Mouse (Mus musculus): ENCODE data around the gene Tsc2. TPM values are rescaled to one million over a fixed set of nuclear protein-coding genes. Genes with fewer than 3 reads are reported as not detected.

Gene Tsc2
- polyA plus RNA-seq, 1 experiment from 2014 or later = 54.0 TPM

Small RNA genes lying within 50 kb of the gene (microRNA-seq; reads per million reads assigned to microRNA genes)
- gene Gm24589 = not detected

Other genes with a start within 250 kb of the Tsc2 start
- gene Rnps1, start 218.1 kb downstream of the Tsc2 start, polyA plus RNA-seq (2015; fragmentation: Nextera tagmentation; extraction: Ambion mirVana) = 244 and 255 TPM in 2 replicates
- 68.2 and 69.0 TPM in 2 replicates for gene Eci1, start 206.0 kb downstream of the Tsc2 start, polyA plus RNA-seq (2015; fragmentation: Nextera tagmentation; extraction: Ambion mirVana)
- gene Dnase1l2, start 189.5 kb downstream of the Tsc2 start, polyA plus RNA-seq (2015; fragmentation: Nextera tagmentation; extraction: Ambion mirVana) = 13.3 and 16.6 TPM in 2 replicates
- 36.3 and 37.5 TPM in 2 replicates for gene E4f1, start 162.3 kb downstream of the Tsc2 start, polyA plus RNA-seq (2015; fragmentation: Nextera tagmentation; extraction: Ambion mirVana)
- 47.9 and 51.1 TPM in 2 replicates for gene Pgp, start 162.2 kb downstream of the Tsc2 start, polyA plus RNA-seq (2015; fragmentation: Nextera tagmentation; extraction: Ambion mirVana)
- not detected in 2 replicates for gene Bricd5, start 158.7 kb downstream of the Tsc2 start, polyA plus RNA-seq (2015; fragmentation: Nextera tagmentation; extraction: Ambion mirVana)
- gene Mlst8, start 153.6 kb downstream of the Tsc2 start, polyA plus RNA-seq (2015; fragmentation: Nextera tagmentation; extraction: Ambion mirVana) = 26.2 and 30.5 TPM in 2 replicates
- 2.8 and 3.0 TPM in 2 replicates for gene Caskin1, start 144.0 kb downstream of the Tsc2 start, polyA plus RNA-seq (2015; fragmentation: Nextera tagmentation; extraction: Ambion mirVana)
- gene Traf7, start 104.7 kb downstream of the Tsc2 start, polyA plus RNA-seq (2015; fragmentation: Nextera tagmentation; extraction: Ambion mirVana) = 89.8 and 104 TPM in 2 replicates
- 3.0 and 3.8 TPM in 2 replicates for gene Rab26, start 98.4 kb downstream of the Tsc2 start, polyA plus RNA-seq (2015; fragmentation: Nextera tagmentation; extraction: Ambion mirVana)
- gene Pkd1, start 82.8 kb downstream of the Tsc2 start, polyA plus RNA-seq (2015; fragmentation: Nextera tagmentation; extraction: Ambion mirVana) = 32.1 and 37.9 TPM in 2 replicates
- gene Nthl1, start 50 bp upstream of the Tsc2 start, polyA plus RNA-seq (2015; fragmentation: Nextera tagmentation; extraction: Ambion mirVana) = 20.9 and 21.3 TPM in 2 replicates
- 56.5 and 57.7 TPM in 2 replicates for gene Slc9a3r2, start 17.7 kb upstream of the Tsc2 start, polyA plus RNA-seq (2015; fragmentation: Nextera tagmentation; extraction: Ambion mirVana)
- not detected in 2 replicates for gene Npw, start 25.8 kb upstream of the Tsc2 start, polyA plus RNA-seq (2015; fragmentation: Nextera tagmentation; extraction: Ambion mirVana)
- 21.4 and 22.1 TPM in 2 replicates for gene Zfp598, start 37.1 kb upstream of the Tsc2 start, polyA plus RNA-seq (2015; fragmentation: Nextera tagmentation; extraction: Ambion mirVana)
- gene Syngr3, start 57.3 kb upstream of the Tsc2 start, polyA plus RNA-seq (2015; fragmentation: Nextera tagmentation; extraction: Ambion mirVana) = 3.0 and 3.2 TPM in 2 replicates
- 32.8 and 33.8 TPM in 2 replicates for gene Gfer, start 63.5 kb upstream of the Tsc2 start, polyA plus RNA-seq (2015; fragmentation: Nextera tagmentation; extraction: Ambion mirVana)
- 1.8 and 2.9 TPM in 2 replicates for gene Noxo1, start 63.6 kb upstream of the Tsc2 start, polyA plus RNA-seq (2015; fragmentation: Nextera tagmentation; extraction: Ambion mirVana)
- 57.3 and 59.0 TPM in 2 replicates for gene Tbl3, start 75.0 kb upstream of the Tsc2 start, polyA plus RNA-seq (2015; fragmentation: Nextera tagmentation; extraction: Ambion mirVana)
- 0.29 TPM in 1 of 2 replicates, not detected in the other for gene Rnf151, start 85.4 kb upstream of the Tsc2 start, polyA plus RNA-seq (2015; fragmentation: Nextera tagmentation; extraction: Ambion mirVana)
- gene Rps2, start 85.5 kb upstream of the Tsc2 start, polyA plus RNA-seq (2015; fragmentation: Nextera tagmentation; extraction: Ambion mirVana) = 1,428 and 1,497 TPM in 2 replicates
- gene Ndufb10, start 91.8 kb upstream of the Tsc2 start, polyA plus RNA-seq (2015; fragmentation: Nextera tagmentation; extraction: Ambion mirVana) = 208 and 226 TPM in 2 replicates
- gene Rpl3l, start 95.2 kb upstream of the Tsc2 start, polyA plus RNA-seq (2015; fragmentation: Nextera tagmentation; extraction: Ambion mirVana) = 0.30 TPM in 1 of 2 replicates, not detected in the other
- 25.9 and 26.8 TPM in 2 replicates for gene Msrb1, start 104.0 kb upstream of the Tsc2 start, polyA plus RNA-seq (2015; fragmentation: Nextera tagmentation; extraction: Ambion mirVana)
- 5.2 and 5.7 TPM in 2 replicates for gene Hs3st6, start 120.4 kb upstream of the Tsc2 start, polyA plus RNA-seq (2015; fragmentation: Nextera tagmentation; extraction: Ambion mirVana)
- gene Meiob, start 171.7 kb upstream of the Tsc2 start, polyA plus RNA-seq (2015; fragmentation: Nextera tagmentation; extraction: Ambion mirVana) = not detected in 2 replicates
- gene Hagh, start 207.5 kb upstream of the Tsc2 start, polyA plus RNA-seq (2015; fragmentation: Nextera tagmentation; extraction: Ambion mirVana) = 37.7 and 43.3 TPM in 2 replicates
- 19.0 and 19.6 TPM in 2 replicates for gene Fahd1, start 217.7 kb upstream of the Tsc2 start, polyA plus RNA-seq (2015; fragmentation: Nextera tagmentation; extraction: Ambion mirVana)
- gene Igfals, start 233.4 kb upstream of the Tsc2 start, polyA plus RNA-seq (2015; fragmentation: Nextera tagmentation; extraction: Ambion mirVana) = 0.29 and 0.58 TPM in 2 replicates